Mouse (Mus musculus) brain, embryonic 14.5 days (tissue): ENCODE results near the gene Coq2.

ENCODE experiments used
- CTCF ChIP-seq: fragments of 200-500 bp; IDR thresholded peaks from 2 replicates; pipeline ENCODE4 v1.5.1; 2012; ENCODE audit warnings: inconsistent platforms, mild to moderate bottlenecking, moderate library complexity, borderline replicate concordance; ENCODE audit not compliant: insufficient read depth, insufficient read length; ENCODE audit errors: extremely low read depth
- POLR2A ChIP-seq: fragments of 200-500 bp; IDR thresholded peaks from 2 replicates; pipeline ENCODE4 v1.6.1; 2012; ENCODE audit warnings: mild to moderate bottlenecking, inconsistent platforms, borderline replicate concordance; ENCODE audit not compliant: poor library complexity, insufficient read depth, insufficient read length, severe bottlenecking; ENCODE audit errors: extremely low read depth

DNA sequence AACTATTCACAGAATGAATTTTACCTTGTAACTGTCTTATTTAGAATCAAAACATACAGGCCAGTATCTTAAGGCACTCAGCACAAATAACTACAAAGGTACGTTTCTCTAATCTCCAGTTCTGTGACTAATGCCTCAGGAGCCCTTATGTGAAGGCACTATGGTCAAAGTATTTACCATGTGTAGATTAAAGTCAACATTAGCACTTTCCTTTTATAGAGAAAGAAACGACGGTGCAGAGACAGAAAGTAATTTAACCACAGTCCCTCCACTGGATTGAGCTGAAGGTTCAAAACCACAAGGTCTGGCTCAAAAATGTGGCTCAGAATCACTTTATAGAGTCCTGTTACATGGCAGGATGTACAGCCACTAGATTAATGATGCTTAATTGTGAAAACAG, 3.0 kb downstream of the Coq2 start:
- TF ChIP-seq CTCF (no peak), POLR2A (no peak)
